Mouse (Mus musculus) forebrain, embryonic 14.5 days (tissue): Measurements from ENCODE around the gene Upk3bl. TPM values are rescaled to one million over a fixed set of nuclear protein-coding genes. Genes with fewer than 3 reads are reported as not detected.
A peak's percentile ranks its signal among the peaks of the same experiment; 100 is the strongest.
"Not testable (repeated sequence)": the region's sequence is repeated elsewhere in the genome, so short reads cannot be mapped to it uniquely, and the experiment has no call there.

Experiments used
- ATAC-seq: fragments of 200-750 bp; cut with Nextera tagmentation; 2 replicates; pipeline ENCODE4 v1.8.0; 2017; ENCODE audit warnings: mild to moderate bottlenecking, moderate library complexity
- DNase-seq: peaks from one replicate; pipeline ENCODE4 v3.0.0-alpha.2; 2015; ENCODE audit warnings: low spot score
- H3K27ac ChIP-seq: fragments of 300-500 bp; sonication (generic); 2 replicates; pipeline ENCODE4 v1.5.1; 2014; ENCODE audit warnings: low read depth, mild to moderate bottlenecking, control low read depth, low read length, moderate library complexity
- H3K27me3 ChIP-seq: fragments of 300-500 bp; sonication (generic); replicated peaks from 2 replicates; pipeline ENCODE4 v1.6.1; 2014; ENCODE audit warnings: low read length, control low read depth, mixed read lengths; ENCODE audit not compliant: control insufficient read depth, insufficient read depth
- H3K36me3 ChIP-seq: fragments of 300-500 bp; sonication (generic); 2 replicates; pipeline ENCODE4 v1.6.1; 2014; ENCODE audit warnings: low read length, control low read depth; ENCODE audit not compliant: control insufficient read depth, insufficient read depth
- H3K4me1 ChIP-seq: fragments of 300-500 bp; sonication (generic); 2 replicates; pipeline ENCODE4 v1.6.1; 2014; ENCODE audit warnings: antibody characterized with exemption, low read length, control low read depth; ENCODE audit not compliant: control insufficient read depth, insufficient read depth
- H3K4me2 ChIP-seq: fragments of 300-500 bp; sonication (generic); 2 replicates; pipeline ENCODE4 v1.6.1; 2014; ENCODE audit warnings: mild to moderate bottlenecking, control low read depth, low read length
- H3K4me3 ChIP-seq: fragments of 300-500 bp; sonication (generic); 2 replicates; pipeline ENCODE4 v1.5.1; 2014; ENCODE audit warnings: low read depth, low read length, control low read depth
- H3K9ac ChIP-seq: fragments of 300-500 bp; sonication (generic); 2 replicates; pipeline ENCODE4 v1.6.1; 2014; ENCODE audit warnings: mild to moderate bottlenecking, low read length, control low read depth, moderate library complexity
- H3K9me3 ChIP-seq: fragments of 300-500 bp; sonication (generic); replicated peaks from 2 replicates; pipeline ENCODE4 v1.6.1; 2016; ENCODE audit warnings: low read length, control low read depth, mixed read lengths; ENCODE audit not compliant: control insufficient read depth
- WGBS: fragments of 180-500 bp; shearing (Covaris S2); extraction: QIAGEN DNeasy Blood & Tissue Kit; methylation state at CpG from one replicate; pipeline ENCODE4 v1.1.7; 2014; 5-methylcytosine and 5-hydroxymethylcytosine counted together
- polyA plus RNA-seq: library from polyadenylated mRNA; unstranded; fragments of >200 nt; fragmentation: Nextera tagmentation; extraction: Ambion mirVana; gene quantifications from 2 replicates; pipeline ENCODE4 v1.2.1, GENCODE M21; 2014

Upk3bl gene
- polyA plus RNA-seq, 1 experiment from 2014 or later = not detected

GRCm38 (mm10) chr5:136056062-136056461 lies 1.8 kb downstream of the Upk3bl start:
- Histone ChIP-seq H3K4me1 (0 out of 2 replicates have a peak, but pooled peaks cover 7% of the 10 kb centered on the region), H3K27me3 (no peaks in the 10 kb centered on the region), H3K4me3 (no peak overlapping the region), H3K36me3 (no peaks in the 10 kb centered on the region), H3K9me3 (no peaks in the 10 kb centered on the region), H3K9ac (no peak overlapping the region), H3K4me2 (no peak overlapping the region), H3K27ac (no peak overlapping the region)
- WGBS = 38% methylated on average over 4 of the region's 4 CpGs
- DNase-seq (no peak), ATAC-seq (no peak)

- no peak for ATAC-seq
- Histone ChIP-seq H3K36me3 (no peaks in the 10 kb centered on the region), H3K9ac (no peak overlapping the region), H3K27ac (no peak overlapping the region), H3K4me2 (no peak overlapping the region), H3K4me1 (no peaks in the 10 kb centered on the region), H3K27me3 (no peaks in the 10 kb centered on the region), H3K9me3 (no peaks in the 10 kb centered on the region), H3K4me3 (no peak overlapping the region)
- WGBS = 42% methylated on average over 8 of the region's 8 CpGs
- DNase-seq = no peak
These were observed 2.8 kb downstream of the Upk3bl start for GRCm38 (mm10) chr5:136057085-136057484.

- Histone ChIP-seq H3K4me3 (no peak overlapping the region), H3K9me3 (no peaks in the 10 kb centered on the region), H3K27ac (no peak overlapping the region), H3K4me2 (no peak overlapping the region), H3K4me1 (no peaks in the 10 kb centered on the region), H3K9ac (no peak overlapping the region), H3K36me3 (no peaks in the 10 kb centered on the region), H3K27me3 (no peaks in the 10 kb centered on the region)
- no peak for ATAC-seq
- WGBS = 10% methylated on average over 12 of the region's 12 CpGs
- peak; percentile 66 for DNase-seq
These were observed 7.3 kb downstream of the Upk3bl start for GRCm38 (mm10) chr5:136061567-136061966.

GRCm38 (mm10) chr5:136063920-136064319 lies 9.6 kb downstream of the Upk3bl start:
- no peak for ATAC-seq
- H3K9ac ChIP-seq = no peak overlapping the region
- H3K4me2 ChIP-seq = no peak overlapping the region
- no peaks in the 10 kb centered on the region for H3K9me3 ChIP-seq
- no peak overlapping the region for H3K4me3 ChIP-seq
- no peaks in the 10 kb centered on the region for H3K36me3 ChIP-seq
- no peak for DNase-seq
- H3K4me1 ChIP-seq = no peaks in the 10 kb centered on the region
- 91% methylated on average over 10 of the region's 10 CpGs for WGBS
- no peaks in the 10 kb centered on the region for H3K27me3 ChIP-seq
- H3K27ac ChIP-seq = no peak overlapping the region

GRCm38 (mm10) chr5:136066404-136067148 lies 12.3 kb downstream of the Upk3bl start:
- DNase-seq, H3K27me3 ChIP-seq, ATAC-seq, H3K4me1 ChIP-seq, H3K9ac ChIP-seq, H3K4me2 ChIP-seq, H3K9me3 ChIP-seq, H3K27ac ChIP-seq, H3K36me3 ChIP-seq, H3K4me3 ChIP-seq: not testable (repeated sequence)
- WGBS = 84% methylated on average over 11 of the region's 11 CpGs

- 65% methylated on average over 2 of the region's 2 CpGs for WGBS
- ATAC-seq = no peak
- H3K27ac ChIP-seq = no peak overlapping the region
- no peak overlapping the region for H3K4me3 ChIP-seq
- H3K9ac ChIP-seq = no peak overlapping the region
- H3K4me1 ChIP-seq = no peaks in the 10 kb centered on the region
- no peaks in the 10 kb centered on the region for H3K27me3 ChIP-seq
- DNase-seq = no peak
- no peak overlapping the region for H3K4me2 ChIP-seq
- no peaks in the 10 kb centered on the region for H3K36me3 ChIP-seq
- H3K9me3 ChIP-seq = no peaks in the 10 kb centered on the region
These were observed 15.1 kb downstream of the Upk3bl start for GRCm38 (mm10) chr5:136069411-136069810.

GRCm38 (mm10) chr5:136073051-136073450 lies 18.8 kb downstream of the Upk3bl start:
- no peak overlapping the region for H3K4me3 ChIP-seq
- H3K9me3 ChIP-seq = no peaks in the 10 kb centered on the region
- 46% methylated on average over 6 of the region's 6 CpGs for WGBS
- H3K9ac ChIP-seq = no peak overlapping the region
- ATAC-seq (no peak), DNase-seq (no peak)
- H3K36me3 ChIP-seq = no peaks in the 10 kb centered on the region
- H3K27me3 ChIP-seq = no peaks in the 10 kb centered on the region
- H3K4me1 ChIP-seq = peaks cover 2% of the 10 kb centered on the region; the same call in 1 of the 2 replicates
- no peak overlapping the region for H3K27ac ChIP-seq
- H3K4me2 ChIP-seq = no peak overlapping the region

GRCm38 (mm10) chr5:136073526-136073925 lies 19.2 kb downstream of the Upk3bl start:
- H3K27me3 ChIP-seq = no peaks in the 10 kb centered on the region
- no peak overlapping the region for H3K27ac ChIP-seq
- H3K4me3 ChIP-seq = no peak overlapping the region
- peaks cover 2% of the 10 kb centered on the region; the same call in 1 of the 2 replicates for H3K4me1 ChIP-seq
- H3K9me3 ChIP-seq = no peaks in the 10 kb centered on the region
- H3K36me3 ChIP-seq = no peaks in the 10 kb centered on the region
- WGBS = 70% methylated on average over 11 of the region's 11 CpGs
- H3K4me2 ChIP-seq = no peak overlapping the region
- no peak for ATAC-seq
- DNase-seq = no peak
- no peak overlapping the region for H3K9ac ChIP-seq

- H3K4me2 ChIP-seq = no peak overlapping the region
- no peaks in the 10 kb centered on the region for H3K27me3 ChIP-seq
- ATAC-seq (no peak), DNase-seq (no peak)
- 95% methylated on average over 5 of the region's 5 CpGs for WGBS
- no peak overlapping the region for H3K4me3 ChIP-seq
- peaks cover 2% of the 10 kb centered on the region; the same call in 1 of the 2 replicates for H3K4me1 ChIP-seq
- no peak overlapping the region for H3K27ac ChIP-seq
- H3K36me3 ChIP-seq = no peaks in the 10 kb centered on the region
- no peaks in the 10 kb centered on the region for H3K9me3 ChIP-seq
- no peak overlapping the region for H3K9ac ChIP-seq
These were observed 20.8 kb downstream of the Upk3bl start for GRCm38 (mm10) chr5:136075076-136075475.
